Mouse (Mus musculus) WW6 (cell line): ENCODE measurements around the gene Grifin.

Experiments used
- DNase-seq: peaks from one replicate; pipeline ENCODE4 v3.0.0-alpha.2; 2013; ENCODE audit warnings: low read depth, low spot score

Gene Grifin

GRCm38 (mm10) chr5:140549306-140550047, 15.4 kb downstream of the Grifin start:
- DNase-seq = no peak

GRCm38 (mm10) chr5:140546332-140546731, 18.5 kb downstream of the Grifin start:
- no peak for DNase-seq

- no peak for DNase-seq
These were observed 19.2 kb downstream of the Grifin start for GRCm38 (mm10) chr5:140545651-140546050.

- DNase-seq = no peak
These were observed 21.9 kb downstream of the Grifin start for GRCm38 (mm10) chr5:140542811-140543575.

GRCm38 (mm10) chr5:140540106-140540505, 24.8 kb downstream of the Grifin start:
- DNase-seq = peak; percentile 52

DNA sequence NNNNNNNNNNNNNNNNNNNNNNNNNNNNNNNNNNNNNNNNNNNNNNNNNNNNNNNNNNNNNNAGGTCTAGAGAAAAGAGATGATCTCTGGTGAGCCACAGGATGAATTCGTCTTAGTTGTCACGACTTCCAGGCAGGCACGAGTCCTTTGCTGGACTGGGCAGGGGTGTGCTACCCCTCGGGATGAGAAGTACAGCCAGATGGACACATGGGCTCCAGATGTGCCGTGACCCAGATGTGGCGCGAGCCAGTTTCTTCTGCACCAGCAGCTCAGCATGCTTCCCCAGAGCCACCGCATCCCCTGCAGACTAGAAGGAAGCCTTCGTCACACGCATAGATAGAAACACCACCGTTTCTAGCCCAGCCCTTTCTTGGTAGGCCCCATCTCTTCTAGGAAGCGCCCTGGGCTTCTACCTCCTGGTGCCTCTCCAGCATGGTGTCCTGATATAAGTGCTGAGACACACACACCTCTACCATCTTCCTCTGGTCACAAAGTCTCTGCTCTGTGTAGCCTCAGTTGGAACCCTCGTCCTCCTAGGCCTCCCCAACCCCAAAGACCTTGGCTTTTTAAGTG, 26.7 kb downstream of the Grifin start:
- no peak for DNase-seq

GRCm38 (mm10) chr5:140526754-140527153, 38.1 kb downstream of the Grifin start:
- DNase-seq = no peak

DNA sequence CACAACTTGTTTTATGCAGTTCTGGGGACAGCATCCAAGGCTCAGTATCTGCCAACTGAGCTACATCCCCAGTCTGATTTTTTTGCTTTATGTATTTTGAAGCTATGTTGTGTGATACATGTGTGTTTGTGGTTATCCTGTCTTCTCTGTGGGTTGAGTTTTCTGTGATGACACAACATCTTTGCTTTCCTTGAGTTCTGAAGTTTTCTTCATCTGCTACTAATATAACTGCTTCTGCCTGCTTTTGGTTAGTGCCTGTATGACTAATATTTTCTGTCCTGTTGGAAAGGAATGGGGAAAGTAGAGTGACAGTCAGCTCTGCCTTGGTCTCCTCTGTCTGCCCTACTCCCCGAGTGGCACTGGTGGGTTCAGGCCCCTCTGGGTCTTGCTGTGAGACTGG, 43.7 kb downstream of the Grifin start:
- DNase-seq = no peak

GRCm38 (mm10) chr5:140517921-140518230, 47.0 kb downstream of the Grifin start:
- DNase-seq = no peak

DNA sequence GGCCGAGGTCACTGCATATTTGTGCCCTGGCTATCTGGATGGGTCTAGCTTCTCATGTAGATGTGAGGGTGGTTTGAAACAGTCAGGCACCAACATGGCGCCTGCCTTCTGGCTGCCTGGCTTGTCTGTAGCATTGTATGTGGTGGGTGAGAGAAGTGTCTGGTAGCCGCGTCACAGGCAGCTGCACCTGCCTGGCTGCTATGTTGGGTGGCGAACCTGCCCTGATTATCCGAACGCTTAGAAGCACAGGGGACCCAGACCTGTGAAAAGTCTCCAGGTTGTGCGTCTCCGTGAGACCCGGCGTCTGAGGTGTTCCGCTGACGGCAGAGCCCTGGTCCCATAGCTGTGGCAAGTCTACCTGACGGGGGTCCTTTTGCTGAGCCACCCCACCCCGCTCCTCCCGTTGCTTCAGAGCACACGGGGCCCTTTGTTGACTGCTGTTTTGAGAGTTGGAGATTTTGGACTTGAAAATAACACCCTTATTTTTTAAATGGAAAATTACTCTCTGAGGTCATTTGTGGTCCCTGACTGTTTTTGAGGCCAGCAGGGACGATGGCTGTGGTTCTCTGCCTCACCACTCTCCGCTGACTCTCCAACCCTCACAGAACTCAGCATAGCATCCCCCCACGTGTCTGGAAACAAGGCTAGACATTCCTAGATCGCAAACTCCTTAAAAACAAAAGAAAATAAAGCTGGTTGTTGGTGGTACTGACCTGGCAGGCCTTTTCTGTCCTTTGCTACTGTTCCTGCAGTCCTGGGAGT, 47.5 kb downstream of the Grifin start:
- DNase-seq = no peak

- DNase-seq = no peak
These were observed 49.9 kb downstream of the Grifin start for GRCm38 (mm10) chr5:140514799-140515486.

GRCm38 (mm10) chr5:140513921-140514320, 51.0 kb downstream of the Grifin start:
- DNase-seq = no peak
